Mouse (Mus musculus) neural tube, embryonic 12.5 days (tissue): ENCODE measurements at regions not wholly inside any gene's neighbourhood (a gene's known extent, or its start where the extent isn't known, plus 50 kb on each side); places are given as distances from the start of the nearest gene placed in this dataset.
A peak's percentile ranks its signal among the peaks of the same experiment; 100 is the strongest.

Experiments used
- ATAC-seq: fragments of 200-750 bp; cut with Nextera tagmentation; 2 replicates; pipeline ENCODE4 v1.8.0; 2017; ENCODE audit warnings: low read depth, mild to moderate bottlenecking, moderate TSS enrichment, moderate library complexity; ENCODE audit not compliant: low FRiP score
- H3K27ac ChIP-seq: fragments of 300-500 bp; sonication (generic); 2 replicates; pipeline ENCODE4 v1.5.1; 2016
- H3K27me3 ChIP-seq: fragments of 300-500 bp; sonication (generic); replicated peaks from 2 replicates; pipeline ENCODE4 v1.6.1; 2016; ENCODE audit warnings: mild to moderate bottlenecking
- H3K36me3 ChIP-seq: fragments of 300-500 bp; sonication (generic); 2 replicates; pipeline ENCODE4 v1.6.1; 2016; ENCODE audit warnings: mild to moderate bottlenecking
- H3K4me1 ChIP-seq: fragments of 300-500 bp; sonication (generic); 2 replicates; pipeline ENCODE4 v1.6.1; 2016
- H3K4me2 ChIP-seq: fragments of 300-500 bp; sonication (generic); replicated peaks from 2 replicates; pipeline ENCODE4 v1.6.1; 2016; ENCODE audit warnings: mild to moderate bottlenecking
- H3K4me3 ChIP-seq: fragments of 300-500 bp; sonication (generic); 2 replicates; pipeline ENCODE4 v1.5.1; 2016
- H3K9ac ChIP-seq: fragments of 300-500 bp; sonication (generic); 2 replicates; pipeline ENCODE4 v1.6.1; 2016; ENCODE audit warnings: mild to moderate bottlenecking
- H3K9me3 ChIP-seq: fragments of 300-500 bp; sonication (generic); 2 replicates; pipeline ENCODE4 v1.6.1; 2016; ENCODE audit warnings: mild to moderate bottlenecking
- WGBS: fragments of 180-500 bp; shearing (Covaris S2); methylation state at CpG from one replicate; pipeline ENCODE4 v1.1.7; 2016; 5-methylcytosine and 5-hydroxymethylcytosine counted together

DNA sequence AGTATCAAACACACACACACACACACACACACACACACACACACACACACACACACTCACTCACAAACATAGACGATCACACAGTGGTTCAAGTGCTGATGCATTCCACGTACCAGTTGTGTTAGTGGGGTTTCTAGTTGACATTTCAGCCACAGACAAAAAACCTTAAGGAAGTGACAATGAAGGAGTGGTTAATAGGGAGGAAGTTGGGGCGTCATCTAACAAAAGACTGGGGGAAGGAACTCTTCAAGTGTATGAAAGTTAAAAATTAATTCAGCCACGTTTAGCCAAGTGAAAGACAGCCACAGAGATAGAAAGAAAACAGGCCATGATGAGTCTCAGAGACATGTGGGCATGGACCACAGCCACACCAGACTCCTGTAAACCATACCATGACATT, 316.1 kb upstream of the Slc24a5 start:
- Histone ChIP-seq H3K9me3 (no peaks in the 10 kb centered on the region), H3K27ac (no peak overlapping the region), H3K27me3 (no peaks in the 10 kb centered on the region), H3K4me1 (no peaks in the 10 kb centered on the region), H3K36me3 (no peaks in the 10 kb centered on the region), H3K9ac (no peak overlapping the region), H3K4me2 (no peak overlapping the region), H3K4me3 (no peak overlapping the region)
- WGBS: 81% methylated on average over 4 of the region's 4 CpGs
- no peak for ATAC-seq

GRCm38 (mm10) chr2:124753717-124754116, 314.2 kb upstream of the Slc24a5 start:
- no peaks in the 10 kb centered on the region for H3K9me3 ChIP-seq
- no peaks in the 10 kb centered on the region for H3K4me1 ChIP-seq
- no peaks in the 10 kb centered on the region for H3K36me3 ChIP-seq
- ATAC-seq: no peak
- WGBS: 82% methylated on average over 5 of the region's 5 CpGs
- no peak overlapping the region for H3K4me3 ChIP-seq
- no peak overlapping the region for H3K9ac ChIP-seq
- H3K4me2 ChIP-seq: no peak overlapping the region
- H3K27me3 ChIP-seq: no peaks in the 10 kb centered on the region
- no peak overlapping the region for H3K27ac ChIP-seq

DNA sequence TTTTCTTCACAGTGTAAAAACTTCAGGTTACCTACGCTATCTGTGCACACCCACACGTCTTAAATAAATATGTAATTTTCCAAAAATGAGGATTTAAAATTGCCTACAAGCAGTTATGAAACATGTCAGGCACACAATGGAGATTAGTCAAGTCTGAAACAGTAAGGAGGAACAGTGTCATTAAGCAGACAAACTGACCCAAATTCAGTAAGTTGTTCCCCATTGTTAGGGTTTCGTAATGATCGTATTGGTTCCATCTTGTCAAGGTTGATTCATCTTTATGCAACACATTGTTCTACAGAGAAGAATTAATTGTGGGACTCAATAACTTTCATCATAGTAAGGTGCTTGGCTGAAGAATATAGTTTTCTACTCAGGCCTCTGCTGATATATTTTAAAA, 312.7 kb upstream of the Slc24a5 start:
- 92% methylated on average over 4 of the region's 4 CpGs for WGBS
- Histone ChIP-seq H3K4me2 (no peak overlapping the region), H3K9ac (no peak overlapping the region), H3K4me1 (no peaks in the 10 kb centered on the region), H3K4me3 (no peak overlapping the region), H3K27me3 (no peaks in the 10 kb centered on the region), H3K36me3 (no peaks in the 10 kb centered on the region), H3K9me3 (no peaks in the 10 kb centered on the region), H3K27ac (no peak overlapping the region)
- ATAC-seq: no peak

- Histone ChIP-seq H3K4me1 (peaks cover under 1% of the 10 kb centered on the region; the same call in 1 of the 2 replicates), H3K27me3 (no peaks in the 10 kb centered on the region), H3K36me3 (no peaks in the 10 kb centered on the region), H3K4me3 (no peak overlapping the region), H3K9ac (no peak overlapping the region), H3K9me3 (no peaks in the 10 kb centered on the region), H3K27ac (no peak overlapping the region), H3K4me2 (no peak overlapping the region)
- 91% methylated on average over 2 of the region's 2 CpGs for WGBS
- ATAC-seq: no peak
Measured at GRCm38 (mm10) chr2:124758992-124759391, 308.9 kb upstream of the Slc24a5 start.

DNA sequence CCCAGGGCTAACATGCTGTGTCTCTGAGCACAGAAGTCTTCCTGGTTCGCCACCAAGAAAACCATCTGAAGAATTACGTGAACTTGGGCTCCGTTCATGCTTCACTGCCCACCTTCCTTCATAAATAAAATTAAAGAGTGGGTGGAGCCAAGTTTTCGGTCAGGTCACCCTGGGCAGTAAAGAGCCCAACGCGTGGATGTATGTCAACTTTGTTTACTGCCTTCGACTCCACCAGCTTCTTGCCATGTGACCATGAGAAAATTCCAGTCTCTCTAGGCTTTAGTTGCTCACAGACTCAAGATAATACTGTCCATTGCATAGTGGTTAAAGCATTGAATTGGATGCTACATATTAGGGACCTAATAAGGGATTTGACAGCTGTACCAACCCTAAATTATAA, 304.3 kb upstream of the Slc24a5 start:
- no peaks in the 10 kb centered on the region for H3K36me3 ChIP-seq
- H3K4me2 ChIP-seq: no peak overlapping the region
- WGBS: 59% methylated on average over 7 of the region's 7 CpGs
- no peaks in the 10 kb centered on the region for H3K9me3 ChIP-seq
- H3K27ac ChIP-seq: no peak overlapping the region
- no peak overlapping the region for H3K4me3 ChIP-seq
- H3K4me1 ChIP-seq: peaks cover 7% of the 10 kb centered on the region; the same call in 1 of the 2 replicates
- no peak overlapping the region for H3K9ac ChIP-seq
- H3K27me3 ChIP-seq: no peaks in the 10 kb centered on the region
- peak; percentile 37; the same call in 1 of the 2 replicates for ATAC-seq

DNA sequence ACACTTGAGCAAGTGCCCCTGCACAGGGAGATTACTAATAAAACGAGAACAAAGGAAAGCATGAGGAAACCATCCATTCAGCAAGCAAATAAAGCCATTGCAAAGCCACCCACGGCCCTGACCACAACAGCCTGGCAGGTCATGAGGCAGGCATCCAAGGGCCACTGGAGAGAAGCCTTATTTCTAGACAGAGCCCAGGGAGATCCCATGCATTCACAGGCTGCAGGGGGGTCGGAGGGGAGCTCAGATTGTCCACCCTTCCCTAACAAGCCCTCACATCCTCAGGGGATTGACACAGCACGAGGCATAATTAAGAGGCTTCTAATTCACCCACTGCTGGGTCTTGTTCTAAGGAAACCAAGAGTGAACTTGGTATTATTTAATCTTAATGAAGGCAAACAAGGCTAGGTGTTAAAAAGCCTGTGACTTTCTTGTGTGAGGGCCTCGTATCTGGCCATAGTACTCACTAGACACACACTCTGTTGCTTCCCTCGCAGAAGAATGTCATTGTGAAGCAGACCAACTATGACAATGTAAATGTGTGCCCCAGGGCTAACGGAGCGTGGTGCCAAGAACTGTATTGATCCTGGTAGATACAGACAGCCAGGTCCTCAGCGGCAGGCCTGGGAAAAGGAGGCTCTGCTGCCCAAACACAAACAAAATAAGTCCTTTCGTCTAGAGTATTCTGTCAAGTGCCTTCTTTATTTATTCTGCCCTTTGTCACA, 303.6 kb upstream of the Slc24a5 start:
- Histone ChIP-seq H3K27ac (no peak overlapping the region), H3K9ac (no peak overlapping the region), H3K4me1 (peaks cover 7% of the 10 kb centered on the region; the same call in 1 of the 2 replicates), H3K4me3 (no peak overlapping the region), H3K9me3 (no peaks in the 10 kb centered on the region), H3K4me2 (no peak overlapping the region), H3K27me3 (no peaks in the 10 kb centered on the region), H3K36me3 (no peaks in the 10 kb centered on the region)
- 44% methylated on average over 10 of the region's 10 CpGs for WGBS
- peak; percentile 44; the same call in 1 of the 2 replicates for ATAC-seq

GRCm38 (mm10) chr2:124769267-124769967, 298.5 kb upstream of the Slc24a5 start:
- no peak overlapping the region for H3K27ac ChIP-seq
- no peaks in the 10 kb centered on the region for H3K9me3 ChIP-seq
- no peak overlapping the region for H3K4me2 ChIP-seq
- H3K36me3 ChIP-seq: no peaks in the 10 kb centered on the region
- H3K4me1 ChIP-seq: peaks cover 8% of the 10 kb centered on the region; the same call in 1 of the 2 replicates
- 96% methylated on average over 6 of the region's 6 CpGs for WGBS
- H3K9ac ChIP-seq: no peak overlapping the region
- no peak for ATAC-seq
- no peaks in the 10 kb centered on the region for H3K27me3 ChIP-seq
- H3K4me3 ChIP-seq: no peak overlapping the region

DNA sequence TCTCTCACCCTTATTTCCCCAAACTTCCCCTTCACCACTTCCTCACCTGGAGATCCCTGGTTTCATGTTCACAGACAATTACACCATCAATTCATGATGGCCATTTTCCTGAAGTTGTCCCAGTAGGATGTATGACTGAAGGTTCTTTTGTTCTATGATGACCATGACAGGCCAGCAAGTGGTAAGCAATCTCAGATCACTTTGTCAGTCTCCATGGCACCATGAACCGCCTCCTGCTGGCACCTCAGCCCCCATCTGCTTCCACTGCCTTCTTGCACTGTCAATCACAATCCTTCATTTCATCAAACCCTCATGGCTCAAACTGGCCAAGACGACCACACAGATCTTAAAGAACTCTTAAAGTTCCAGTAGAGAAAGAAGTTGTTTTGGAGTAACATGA, 297.9 kb upstream of the Slc24a5 start:
- H3K9ac ChIP-seq: no peak overlapping the region
- no peaks in the 10 kb centered on the region for H3K9me3 ChIP-seq
- 87% methylated on average over 2 of the region's 2 CpGs for WGBS
- no peak for ATAC-seq
- no peaks in the 10 kb centered on the region for H3K27me3 ChIP-seq
- H3K27ac ChIP-seq: no peak overlapping the region
- no peak overlapping the region for H3K4me3 ChIP-seq
- H3K4me1 ChIP-seq: peaks cover 6% of the 10 kb centered on the region; the same call in 1 of the 2 replicates
- H3K4me2 ChIP-seq: no peak overlapping the region
- no peaks in the 10 kb centered on the region for H3K36me3 ChIP-seq

GRCm38 (mm10) chr2:124772055-124772708, 295.7 kb upstream of the Slc24a5 start:
- Histone ChIP-seq H3K27me3 (no peaks in the 10 kb centered on the region), H3K9ac (no peak overlapping the region), H3K4me2 (0 out of 2 replicates have a peak overlapping the region, but pooled peaks have one; percentile 9), H3K36me3 (no peaks in the 10 kb centered on the region), H3K4me3 (no peak overlapping the region), H3K9me3 (no peaks in the 10 kb centered on the region), H3K27ac (no peak overlapping the region), H3K4me1 (peaks cover 6% of the 10 kb centered on the region; the same call in 1 of the 2 replicates)
- WGBS: 47% methylated on average over 11 of the region's 11 CpGs
- ATAC-seq: peak; percentile 41

GRCm38 (mm10) chr2:124775737-124776136, 292.2 kb upstream of the Slc24a5 start:
- Histone ChIP-seq H3K4me3 (no peak overlapping the region), H3K36me3 (no peaks in the 10 kb centered on the region), H3K27me3 (no peaks in the 10 kb centered on the region), H3K9ac (no peak overlapping the region), H3K9me3 (no peaks in the 10 kb centered on the region), H3K27ac (no peak overlapping the region), H3K4me2 (no peak overlapping the region), H3K4me1 (peaks cover 6% of the 10 kb centered on the region; the same call in 1 of the 2 replicates)
- 74% methylated on average over 3 of the region's 3 CpGs for WGBS
- no peak for ATAC-seq

GRCm38 (mm10) chr2:124792633-124793036, 275.3 kb upstream of the Slc24a5 start:
- WGBS: 34% methylated on average over 7 of the region's 7 CpGs
- H3K36me3 ChIP-seq: no peaks in the 10 kb centered on the region
- H3K9me3 ChIP-seq: no peaks in the 10 kb centered on the region
- no peak overlapping the region; the same call in 1 of the 2 replicates for H3K4me2 ChIP-seq
- no peaks in the 10 kb centered on the region for H3K27me3 ChIP-seq
- no peaks in the 10 kb centered on the region; the same call in 1 of the 2 replicates for H3K4me1 ChIP-seq
- H3K27ac ChIP-seq: no peak overlapping the region
- peak; percentile 72 for ATAC-seq
- no peak overlapping the region for H3K9ac ChIP-seq
- no peak overlapping the region for H3K4me3 ChIP-seq

DNA sequence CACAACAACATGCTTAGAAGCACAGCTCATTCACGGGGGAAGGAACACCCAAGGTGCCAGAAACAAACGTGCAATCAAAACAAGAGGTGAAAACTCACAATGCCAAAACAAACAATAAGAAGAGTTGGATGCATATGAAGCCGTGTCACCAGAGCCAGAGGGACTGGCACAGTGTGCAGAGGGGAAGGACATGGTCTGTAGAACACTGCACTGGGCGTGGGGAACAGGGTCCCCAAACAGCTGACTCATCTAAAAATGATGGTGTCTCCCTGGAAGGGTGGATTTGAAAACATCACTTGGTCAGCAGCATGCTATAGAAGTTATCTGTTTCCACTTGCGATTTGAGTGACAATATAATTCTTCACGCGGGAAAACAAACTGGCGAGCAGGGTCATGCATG, 256.2 kb upstream of the Slc24a5 start:
- H3K9me3 ChIP-seq: no peaks in the 10 kb centered on the region
- WGBS: 81% methylated on average over 8 of the region's 8 CpGs
- no peak overlapping the region for H3K4me2 ChIP-seq
- ATAC-seq: no peak
- H3K36me3 ChIP-seq: no peaks in the 10 kb centered on the region
- H3K27ac ChIP-seq: no peak overlapping the region
- H3K4me3 ChIP-seq: no peak overlapping the region
- no peaks in the 10 kb centered on the region for H3K4me1 ChIP-seq
- H3K27me3 ChIP-seq: no peaks in the 10 kb centered on the region
- H3K9ac ChIP-seq: no peak overlapping the region
